Mouse (Mus musculus) hindbrain, embryonic 13.5 days (tissue): ENCODE measurements around the gene Sema3f. TPM values are rescaled to one million over a fixed set of nuclear protein-coding genes. Genes with fewer than 3 reads are reported as not detected.

ENCODE experiments used
- ATAC-seq: fragments of 200-750 bp; cut with Nextera tagmentation; 2 replicates; pipeline ENCODE4 v1.8.0; 2017; ENCODE audit warnings: moderate TSS enrichment; ENCODE audit not compliant: low FRiP score
- H3K27ac ChIP-seq: fragments of 300-500 bp; sonication (generic); 2 replicates; pipeline ENCODE4 v1.5.1; 2015; ENCODE audit warnings: inconsistent platforms, mild to moderate bottlenecking, moderate library complexity
- H3K27me3 ChIP-seq: fragments of 300-500 bp; sonication (generic); 2 replicates; pipeline ENCODE4 v1.6.1; 2015; ENCODE audit warnings: mild to moderate bottlenecking, inconsistent platforms
- H3K36me3 ChIP-seq: fragments of 300-500 bp; sonication (generic); 2 replicates; pipeline ENCODE4 v1.6.1; 2015; ENCODE audit warnings: mild to moderate bottlenecking, inconsistent platforms
- H3K4me1 ChIP-seq: fragments of 300-500 bp; sonication (generic); replicated peaks from 2 replicates; pipeline ENCODE4 v1.6.1; 2015; ENCODE audit warnings: inconsistent platforms
- H3K4me2 ChIP-seq: fragments of 300-500 bp; sonication (generic); 2 replicates; pipeline ENCODE4 v1.6.1; 2015; ENCODE audit warnings: inconsistent platforms, mild to moderate bottlenecking, moderate library complexity
- H3K4me3 ChIP-seq: fragments of 300-500 bp; sonication (generic); 2 replicates; pipeline ENCODE4 v1.5.1; 2015; ENCODE audit warnings: mild to moderate bottlenecking, inconsistent platforms
- H3K9ac ChIP-seq: fragments of 300-500 bp; sonication (generic); 2 replicates; pipeline ENCODE4 v1.6.1; 2015; ENCODE audit warnings: mild to moderate bottlenecking, inconsistent platforms
- H3K9me3 ChIP-seq: fragments of 300-500 bp; sonication (generic); 2 replicates; pipeline ENCODE4 v1.6.1; 2016; ENCODE audit warnings: inconsistent platforms
- WGBS: fragments of 180-500 bp; shearing (Covaris S2); methylation state at CpG from one replicate; pipeline ENCODE4 v1.1.7; 2015; 5-methylcytosine and 5-hydroxymethylcytosine counted together
- polyA plus RNA-seq: library from polyadenylated mRNA; unstranded; fragments of >200 nt; fragmentation: Nextera tagmentation; extraction: Ambion mirVana; gene quantifications from 2 replicates; pipeline ENCODE4 v1.2.1, GENCODE M21; 2015

The Sema3f gene
- polyA plus RNA-seq, 1 experiment from 2014 or later = 17.0 TPM

- Histone ChIP-seq H3K27ac (peak overlapping the region; percentile 92), H3K4me1 (peaks cover 65% of the 10 kb centered on the region), H3K4me3 (peak overlapping the region; percentile 83), H3K4me2 (peak overlapping the region; percentile 90), H3K36me3 (peaks cover 20% of the 10 kb centered on the region), H3K27me3 (peaks cover 48% of the 10 kb centered on the region), H3K9ac (peak overlapping the region; percentile 97), H3K9me3 (no peaks in the 10 kb centered on the region)
- ATAC-seq = no peak
- 2% methylated on average over 21 of the region's 21 CpGs for WGBS
Observed at GRCm38 (mm10) chr9:107708439-107709095, 1.7 kb downstream of the Sema3f start.

GRCm38 (mm10) chr9:107707701-107708438, 2.4 kb downstream of the Sema3f start:
- H3K4me2 ChIP-seq = peak overlapping the region; percentile 90
- WGBS = 2% methylated on average over 17 of the region's 17 CpGs
- peak overlapping the region; percentile 83 for H3K4me3 ChIP-seq
- peaks cover 27% of the 10 kb centered on the region for H3K36me3 ChIP-seq
- H3K27ac ChIP-seq = peak overlapping the region; percentile 92
- peak; percentile 12; the same call in 1 of the 2 replicates for ATAC-seq
- no peaks in the 10 kb centered on the region for H3K9me3 ChIP-seq
- peak overlapping the region; percentile 97 for H3K9ac ChIP-seq
- H3K4me1 ChIP-seq = peaks cover 72% of the 10 kb centered on the region
- peaks cover 45% of the 10 kb centered on the region for H3K27me3 ChIP-seq

GRCm38 (mm10) chr9:107706781-107707211, 3.5 kb downstream of the Sema3f start:
- H3K9me3 ChIP-seq = no peaks in the 10 kb centered on the region
- peak overlapping the region; percentile 90 for H3K4me2 ChIP-seq
- ATAC-seq = peak; percentile 15; the same call in 1 of the 2 replicates
- H3K36me3 ChIP-seq = peaks cover 34% of the 10 kb centered on the region
- peak overlapping the region; percentile 92 for H3K27ac ChIP-seq
- H3K27me3 ChIP-seq = peaks cover 42% of the 10 kb centered on the region
- 2% methylated on average over 14 of the region's 14 CpGs for WGBS
- H3K4me3 ChIP-seq = peak overlapping the region; percentile 83
- H3K9ac ChIP-seq = peak overlapping the region; percentile 97
- peaks cover 81% of the 10 kb centered on the region for H3K4me1 ChIP-seq

GRCm38 (mm10) chr9:107703337-107704122, 6.7 kb downstream of the Sema3f start:
- no peak for ATAC-seq
- Histone ChIP-seq H3K4me1 (peaks cover 97% of the 10 kb centered on the region), H3K9me3 (no peaks in the 10 kb centered on the region), H3K27ac (no peak overlapping the region), H3K4me3 (no peak overlapping the region), H3K4me2 (no peak overlapping the region), H3K27me3 (peaks cover 23% of the 10 kb centered on the region), H3K9ac (no peak overlapping the region), H3K36me3 (peaks cover 34% of the 10 kb centered on the region)
- WGBS = 71% methylated on average over 14 of the region's 14 CpGs

- Histone ChIP-seq H3K4me1 (peaks cover 97% of the 10 kb centered on the region), H3K36me3 (peaks cover 34% of the 10 kb centered on the region), H3K27me3 (peaks cover 17% of the 10 kb centered on the region), H3K9me3 (no peaks in the 10 kb centered on the region), H3K9ac (0 out of 2 replicates have a peak overlapping the region, but pooled peaks have one; percentile 4), H3K4me3 (no peak overlapping the region), H3K4me2 (no peak overlapping the region), H3K27ac (no peak overlapping the region)
- no peak for ATAC-seq
- WGBS = 74% methylated on average over 3 of the region's 3 CpGs
Observed at GRCm38 (mm10) chr9:107702606-107703185, 7.6 kb downstream of the Sema3f start.

GRCm38 (mm10) chr9:107701594-107701993, 8.7 kb downstream of the Sema3f start:
- Histone ChIP-seq H3K27me3 (peaks cover 17% of the 10 kb centered on the region), H3K4me3 (no peak overlapping the region), H3K27ac (peak overlapping the region; percentile 52), H3K9me3 (no peaks in the 10 kb centered on the region), H3K36me3 (peaks cover 34% of the 10 kb centered on the region), H3K4me2 (no peak overlapping the region), H3K9ac (0 out of 2 replicates have a peak overlapping the region, but pooled peaks have one; percentile 5), H3K4me1 (peaks cover 97% of the 10 kb centered on the region)
- WGBS = 58% methylated on average over 12 of the region's 12 CpGs
- ATAC-seq = no peak

- Histone ChIP-seq H3K9ac (peak overlapping the region; percentile 58), H3K4me3 (no peak overlapping the region), H3K4me1 (peaks cover 97% of the 10 kb centered on the region), H3K9me3 (no peaks in the 10 kb centered on the region), H3K36me3 (peaks cover 35% of the 10 kb centered on the region), H3K27ac (peak overlapping the region; percentile 55), H3K27me3 (peaks cover 5% of the 10 kb centered on the region; the same call in 1 of the 2 replicates), H3K4me2 (peak overlapping the region; percentile 30; the same call in 1 of the 2 replicates)
- no peak for ATAC-seq
- WGBS = 24% methylated on average over 6 of the region's 6 CpGs
Observed at GRCm38 (mm10) chr9:107700114-107700571, 10.1 kb downstream of the Sema3f start.

- Histone ChIP-seq H3K4me3 (no peak overlapping the region), H3K27ac (peak overlapping the region; percentile 55)
Observed at GRCm38 (mm10) chr9:107699376-107699980, 10.8 kb downstream of the Sema3f start.

GRCm38 (mm10) chr9:107698611-107699190, 11.6 kb downstream of the Sema3f start:
- Histone ChIP-seq H3K9ac (peak overlapping the region; percentile 43; the same call in 1 of the 2 replicates), H3K4me1 (peaks cover 90% of the 10 kb centered on the region), H3K36me3 (peaks cover 21% of the 10 kb centered on the region), H3K27ac (peak overlapping the region; percentile 73), H3K27me3 (no peaks in the 10 kb centered on the region), H3K4me2 (peak overlapping the region; percentile 30), H3K9me3 (no peaks in the 10 kb centered on the region), H3K4me3 (peak overlapping the region; percentile 8; the same call in 1 of the 2 replicates)
- 0 out of 2 replicates have a peak, but pooled peaks have one; percentile 7 for ATAC-seq
- 16% methylated on average over 14 of the region's 14 CpGs for WGBS

More at GRCm38 (mm10) chr9:107699376-107699980, 10.8 kb downstream of the Sema3f start:
- Histone ChIP-seq H3K4me2 (peak overlapping the region; percentile 30), H3K36me3 (peaks cover 28% of the 10 kb centered on the region), H3K9ac (peak overlapping the region; percentile 58), H3K4me1 (peaks cover 97% of the 10 kb centered on the region), H3K27me3 (no peaks in the 10 kb centered on the region), H3K9me3 (no peaks in the 10 kb centered on the region)
- ATAC-seq = no peak
- 5% methylated on average over 9 of the region's 9 CpGs for WGBS

GRCm38 (mm10) chr9:107697811-107698521, 12.3 kb downstream of the Sema3f start:
- Histone ChIP-seq H3K27ac (peak overlapping the region; percentile 73), H3K4me1 (peaks cover 90% of the 10 kb centered on the region), H3K9me3 (no peaks in the 10 kb centered on the region), H3K27me3 (no peaks in the 10 kb centered on the region), H3K36me3 (peaks cover 13% of the 10 kb centered on the region), H3K9ac (peak overlapping the region; percentile 43; the same call in 1 of the 2 replicates), H3K4me3 (no peak overlapping the region; the same call in 1 of the 2 replicates), H3K4me2 (peak overlapping the region; percentile 30)
- 14% methylated on average over 14 of the region's 14 CpGs for WGBS
- no peak; the same call in 1 of the 2 replicates for ATAC-seq
